Mouse (Mus musculus) limb, embryonic 11.5 days (tissue): ENCODE measurements around the gene Tpst2. TPM values are rescaled to one million over a fixed set of nuclear protein-coding genes. Genes with fewer than 3 reads are reported as not detected.

Experiments
- ATAC-seq: fragments of 200-750 bp; cut with Nextera tagmentation; 2 replicates; pipeline ENCODE4 v1.8.0; 2017; ENCODE audit warnings: low read depth; ENCODE audit not compliant: insufficient number of reproducible peaks, low FRiP score, low TSS enrichment
- DNase-seq: peaks from one replicate; pipeline ENCODE4 v3.0.0-alpha.2; 2015; ENCODE audit warnings: low spot score
- H3K27ac ChIP-seq: fragments of 300-500 bp; sonication (generic); replicated peaks from 2 replicates; pipeline ENCODE4 v1.5.1; 2014; ENCODE audit warnings: low read depth, mild to moderate bottlenecking, low read length
- H3K27me3 ChIP-seq: fragments of 300-500 bp; sonication (generic); 2 replicates; pipeline ENCODE4 v1.6.1; 2014; ENCODE audit warnings: mild to moderate bottlenecking, low read length, mixed read lengths; ENCODE audit not compliant: control insufficient read depth, insufficient read depth
- H3K36me3 ChIP-seq: fragments of 300-500 bp; sonication (generic); 2 replicates; pipeline ENCODE4 v1.6.1; 2014; ENCODE audit warnings: mild to moderate bottlenecking, low read length, moderate library complexity, mixed read lengths; ENCODE audit not compliant: control insufficient read depth, insufficient read depth
- H3K4me1 ChIP-seq: fragments of 300-500 bp; sonication (generic); 2 replicates; pipeline ENCODE4 v1.6.1; 2014; ENCODE audit warnings: low read length, mixed read lengths; ENCODE audit not compliant: control insufficient read depth, insufficient read depth
- H3K4me2 ChIP-seq: fragments of 300-500 bp; sonication (generic); 2 replicates; pipeline ENCODE4 v1.6.1; 2014; ENCODE audit warnings: low read depth, mild to moderate bottlenecking, moderate library complexity; ENCODE audit not compliant: severe bottlenecking
- H3K4me3 ChIP-seq: fragments of 300-500 bp; sonication (generic); 2 replicates; pipeline ENCODE4 v1.5.1; 2014; ENCODE audit warnings: low read depth, low read length
- H3K9ac ChIP-seq: fragments of 300-500 bp; sonication (generic); 2 replicates; pipeline ENCODE4 v1.6.1; 2014; ENCODE audit warnings: mild to moderate bottlenecking, low read length
- H3K9me3 ChIP-seq: fragments of 300-500 bp; sonication (generic); 2 replicates; pipeline ENCODE4 v1.6.1; 2016; ENCODE audit warnings: low read length; ENCODE audit not compliant: control insufficient read depth
- WGBS: fragments of 180-500 bp; shearing (Covaris S2); extraction: QIAGEN DNeasy Blood & Tissue Kit; methylation state at CpG from one replicate; pipeline ENCODE4 v1.1.7; 2014; 5-methylcytosine and 5-hydroxymethylcytosine counted together
- polyA plus RNA-seq: library from polyadenylated mRNA; unstranded; fragments of >200 nt; fragmentation: Nextera tagmentation; extraction: Ambion mirVana; gene quantifications from 2 replicates; pipeline ENCODE4 v1.2.1, GENCODE M21; 2014

Gene Tpst2
- polyA plus RNA-seq, 1 experiment from 2014 or later, result 31.1 TPM

- 83% methylated on average over 5 of the region's 5 CpGs for WGBS
- no peak overlapping the region for H3K4me3 ChIP-seq
- no peaks in the 10 kb centered on the region for H3K9me3 ChIP-seq
- no peaks in the 10 kb centered on the region for H3K36me3 ChIP-seq
- ATAC-seq (no peak), DNase-seq (no peak)
- H3K27me3 ChIP-seq, result no peaks in the 10 kb centered on the region
- no peak overlapping the region for H3K9ac ChIP-seq
- no peaks in the 10 kb centered on the region for H3K4me1 ChIP-seq
- H3K27ac ChIP-seq, result no peak overlapping the region
- H3K4me2 ChIP-seq, result no peak overlapping the region
Measured at GRCm38 (mm10) chr5:112320379-112320778, 43.9 kb downstream of the Tpst2 start.

DNA sequence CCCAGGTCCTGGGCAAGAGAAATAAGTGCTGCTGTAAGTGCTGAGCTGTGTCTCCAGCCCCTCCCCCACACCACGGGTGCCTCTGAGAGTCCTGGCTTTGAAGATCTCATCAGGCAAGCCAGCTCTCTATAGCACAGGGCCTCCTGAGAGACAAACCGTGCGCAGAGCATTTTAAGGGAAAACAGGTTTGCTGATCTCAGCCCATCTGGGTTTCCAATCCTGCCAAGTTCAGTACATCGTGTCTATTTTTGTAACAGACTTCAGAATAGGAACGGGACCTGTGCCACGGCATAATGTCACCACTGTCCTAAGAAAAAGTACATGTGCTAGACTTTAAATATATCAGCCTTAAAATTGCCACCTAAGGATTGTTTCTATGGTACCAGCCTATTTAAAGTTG lies 44.4 kb downstream of the Tpst2 start:
- Histone ChIP-seq H3K4me2 (no peak overlapping the region), H3K4me1 (no peaks in the 10 kb centered on the region), H3K27ac (no peak overlapping the region), H3K9ac (no peak overlapping the region), H3K36me3 (no peaks in the 10 kb centered on the region), H3K4me3 (no peak overlapping the region), H3K27me3 (no peaks in the 10 kb centered on the region), H3K9me3 (no peaks in the 10 kb centered on the region)
- 72% methylated on average over 6 of the region's 6 CpGs for WGBS
- DNase-seq (no peak), ATAC-seq (no peak)

- Histone ChIP-seq H3K27me3 (no peaks in the 10 kb centered on the region), H3K4me3 (no peak overlapping the region), H3K4me2 (no peak overlapping the region), H3K9ac (no peak overlapping the region), H3K27ac (no peak overlapping the region), H3K36me3 (no peaks in the 10 kb centered on the region), H3K9me3 (no peaks in the 10 kb centered on the region), H3K4me1 (no peaks in the 10 kb centered on the region)
- WGBS, result 81% methylated on average over 4 of the region's 4 CpGs
- no peak for ATAC-seq
- no peak for DNase-seq
Measured at GRCm38 (mm10) chr5:112321376-112321775, 44.9 kb downstream of the Tpst2 start.

- Histone ChIP-seq H3K4me2 (no peak overlapping the region), H3K4me3 (no peak overlapping the region), H3K9me3 (no peaks in the 10 kb centered on the region), H3K4me1 (peaks cover 10% of the 10 kb centered on the region), H3K36me3 (peaks cover 4% of the 10 kb centered on the region; the same call in 1 of the 2 replicates), H3K9ac (no peak overlapping the region), H3K27ac (no peak overlapping the region), H3K27me3 (no peaks in the 10 kb centered on the region)
- WGBS, result 87% methylated on average over 6 of the region's 6 CpGs
- DNase-seq (no peak), ATAC-seq (no peak)
Measured at GRCm38 (mm10) chr5:112323246-112323645, 46.8 kb downstream of the Tpst2 start.

- no peak overlapping the region for H3K9ac ChIP-seq
- no peaks in the 10 kb centered on the region for H3K27me3 ChIP-seq
- H3K36me3 ChIP-seq, result peaks cover 6% of the 10 kb centered on the region; the same call in 1 of the 2 replicates
- peaks cover 10% of the 10 kb centered on the region for H3K4me1 ChIP-seq
- no peak overlapping the region for H3K27ac ChIP-seq
- H3K4me2 ChIP-seq, result peak overlapping the region; percentile 63
- H3K9me3 ChIP-seq, result no peaks in the 10 kb centered on the region
- no peak overlapping the region for H3K4me3 ChIP-seq
- 25% methylated on average over 24 of the region's 24 CpGs for WGBS
- ATAC-seq, result no peak
- peak; percentile 27 for DNase-seq
Measured at GRCm38 (mm10) chr5:112324637-112325545, 48.4 kb downstream of the Tpst2 start.

- Histone ChIP-seq H3K9ac (peak within 1 kb of the TSS; percentile 80), H3K4me3 (peak within 1 kb of the TSS; percentile 98), H3K27ac (0 out of 2 replicates have a peak within 1 kb of the TSS, but pooled peaks have one; percentile 26), H3K4me2 (peak within 1 kb of the TSS; percentile 63), H3K9me3 (no peaks in the 10 kb centered on the region), H3K4me1 (peaks cover 10% of the 10 kb centered on the region), H3K27me3 (no peaks in the 10 kb centered on the region), H3K36me3 (peaks cover 10% of the 10 kb centered on the region)
- 8% methylated on average over 48 of the region's 48 CpGs for WGBS
- DNase-seq (peak; percentile 99), ATAC-seq (peak; percentile 80)
Measured at GRCm38 (mm10) chr5:112325546-112326445, 49.3 kb downstream of the Tpst2 start, which contains the start of gene Tfip11. Gene Tfip11 (plus strand): TSS chr5:112326358.

GRCm38 (mm10) chr5:112326446-112327009 lies 50.0 kb downstream of the Tpst2 start:
- DNase-seq (no peak), ATAC-seq (peak; percentile 63; the same call in 1 of the 2 replicates)
- under 1% methylated on average over 32 of the region's 33 CpGs for WGBS
- 0 out of 2 replicates have a peak overlapping the region, but pooled peaks have one; percentile 26 for H3K27ac ChIP-seq
- H3K9me3 ChIP-seq, result no peaks in the 10 kb centered on the region
- peak overlapping the region; percentile 80 for H3K9ac ChIP-seq
- H3K4me3 ChIP-seq, result peak overlapping the region; percentile 98
- no peaks in the 10 kb centered on the region for H3K27me3 ChIP-seq
- peaks cover 17% of the 10 kb centered on the region for H3K36me3 ChIP-seq
- peaks cover 10% of the 10 kb centered on the region for H3K4me1 ChIP-seq
- peak overlapping the region; percentile 63 for H3K4me2 ChIP-seq

- DNase-seq, result no peak
- no peak overlapping the region for H3K4me2 ChIP-seq
- H3K9me3 ChIP-seq, result no peaks in the 10 kb centered on the region
- 92% methylated on average over 15 of the region's 15 CpGs for WGBS
- H3K4me1 ChIP-seq, result peaks cover 10% of the 10 kb centered on the region
- peaks cover 29% of the 10 kb centered on the region for H3K36me3 ChIP-seq
- no peak for ATAC-seq
- H3K27me3 ChIP-seq, result no peaks in the 10 kb centered on the region
- no peak overlapping the region for H3K27ac ChIP-seq
- H3K9ac ChIP-seq, result no peak overlapping the region
- no peak overlapping the region for H3K4me3 ChIP-seq
Measured at GRCm38 (mm10) chr5:112327854-112328253, 51.4 kb downstream of the Tpst2 start.
